Mouse (Mus musculus) midbrain, embryonic 13.5 days (tissue): ENCODE measurements around the gene H2-Oa. TPM values are rescaled to one million over a fixed set of nuclear protein-coding genes. Genes with fewer than 3 reads are reported as not detected.
"Not testable (repeated sequence)": the region's sequence is repeated elsewhere in the genome, so short reads cannot be mapped to it uniquely, and the experiment has no call there.

ENCODE experiments used
- ATAC-seq: fragments of 200-750 bp; cut with Nextera tagmentation; 2 replicates; pipeline ENCODE4 v1.8.0; 2017; ENCODE audit warnings: mild to moderate bottlenecking, moderate TSS enrichment, moderate library complexity
- H3K27ac ChIP-seq: fragments of 300-500 bp; sonication (generic); 2 replicates; pipeline ENCODE4 v1.5.1; 2015; ENCODE audit warnings: inconsistent platforms, mild to moderate bottlenecking, moderate library complexity
- H3K27me3 ChIP-seq: fragments of 300-500 bp; sonication (generic); 2 replicates; pipeline ENCODE4 v1.6.1; 2015; ENCODE audit warnings: mild to moderate bottlenecking, inconsistent platforms
- H3K36me3 ChIP-seq: fragments of 300-500 bp; sonication (generic); 2 replicates; pipeline ENCODE4 v1.6.1; 2015; ENCODE audit warnings: mild to moderate bottlenecking, inconsistent platforms
- H3K4me1 ChIP-seq: fragments of 300-500 bp; sonication (generic); replicated peaks from 2 replicates; pipeline ENCODE4 v1.6.1; 2015; ENCODE audit warnings: inconsistent platforms
- H3K4me2 ChIP-seq: fragments of 300-500 bp; sonication (generic); replicated peaks from 2 replicates; pipeline ENCODE4 v1.6.1; 2015; ENCODE audit warnings: moderate library complexity, mild to moderate bottlenecking, inconsistent platforms
- H3K4me3 ChIP-seq: fragments of 300-500 bp; sonication (generic); replicated peaks from 2 replicates; pipeline ENCODE4 v1.5.1; 2015; ENCODE audit warnings: mild to moderate bottlenecking, inconsistent platforms
- H3K9ac ChIP-seq: fragments of 300-500 bp; sonication (generic); replicated peaks from 2 replicates; pipeline ENCODE4 v1.6.1; 2015; ENCODE audit warnings: mild to moderate bottlenecking, inconsistent platforms
- H3K9me3 ChIP-seq: fragments of 300-500 bp; sonication (generic); 2 replicates; pipeline ENCODE4 v1.6.1; 2016; ENCODE audit warnings: mild to moderate bottlenecking, inconsistent platforms
- WGBS: fragments of 180-500 bp; shearing (Covaris S2); methylation state at CpG from one replicate; pipeline ENCODE4 v1.1.7; 2015; 5-methylcytosine and 5-hydroxymethylcytosine counted together
- polyA plus RNA-seq: library from polyadenylated mRNA; unstranded; fragments of >200 nt; fragmentation: Nextera tagmentation; extraction: Ambion mirVana; gene quantifications from 2 replicates; pipeline ENCODE4 v1.2.1, GENCODE M21; 2015

H2-Oa gene
- polyA plus RNA-seq, 1 experiment from 2014 or later = not detected

DNA sequence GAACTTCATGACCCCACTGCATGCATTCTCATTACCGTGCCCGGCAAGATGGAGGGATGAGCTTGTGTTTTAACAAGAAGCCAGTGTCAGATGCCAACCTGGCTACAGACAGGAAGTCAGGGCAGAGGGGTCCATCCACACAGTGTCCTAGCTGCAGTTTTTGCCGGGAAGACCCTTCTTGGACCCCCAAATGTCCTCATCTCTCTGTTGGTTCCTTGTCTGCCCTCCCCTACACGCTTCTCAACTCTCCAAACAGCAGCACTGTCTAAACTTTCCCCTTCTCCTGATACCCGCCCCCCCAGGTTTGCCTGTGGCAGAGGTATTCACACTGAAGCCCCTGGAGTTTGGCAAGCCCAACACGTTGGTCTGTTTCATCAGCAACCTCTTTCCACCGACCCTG, 45.5 kb downstream of the H2-Oa start:
- Histone ChIP-seq H3K27me3 (peaks cover 61% of the 10 kb centered on the region), H3K27ac (no peak overlapping the region), H3K4me1 (peaks cover 21% of the 10 kb centered on the region), H3K9me3 (no peaks in the 10 kb centered on the region), H3K4me2 (no peak overlapping the region), H3K4me3 (no peak overlapping the region), H3K36me3 (no peaks in the 10 kb centered on the region), H3K9ac (no peak overlapping the region)
- 80% methylated on average over 7 of the region's 7 CpGs for WGBS
- no peak for ATAC-seq

DNA sequence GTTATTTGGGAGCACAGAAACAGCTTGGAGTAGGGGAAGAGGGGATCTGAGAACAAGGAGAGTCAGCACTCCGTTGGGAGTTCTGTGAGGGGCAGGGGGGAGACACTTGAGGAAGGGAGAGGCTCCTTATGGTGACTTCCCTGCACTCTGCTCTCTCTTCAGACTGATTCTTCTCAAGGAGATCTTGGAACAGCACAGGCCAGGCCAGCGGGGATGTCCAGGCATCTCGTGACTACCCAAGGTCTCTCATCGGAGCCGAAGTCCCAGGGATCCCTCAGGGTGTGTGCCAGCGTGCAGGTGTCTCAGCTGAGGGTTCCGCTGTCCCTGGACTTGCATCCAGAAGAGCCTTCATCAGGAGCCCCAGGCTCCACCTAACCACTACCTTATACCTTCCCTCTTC, 46.5 kb downstream of the H2-Oa start:
- Histone ChIP-seq H3K27me3 (peaks cover 61% of the 10 kb centered on the region), H3K4me1 (peaks cover 24% of the 10 kb centered on the region), H3K9me3 (no peaks in the 10 kb centered on the region), H3K4me3 (no peak overlapping the region; the same call in 1 of the 2 replicates), H3K4me2 (no peak overlapping the region), H3K27ac (no peak overlapping the region), H3K9ac (no peak overlapping the region), H3K36me3 (no peaks in the 10 kb centered on the region)
- 84% methylated on average over 7 of the region's 7 CpGs for WGBS
- ATAC-seq = no peak

DNA sequence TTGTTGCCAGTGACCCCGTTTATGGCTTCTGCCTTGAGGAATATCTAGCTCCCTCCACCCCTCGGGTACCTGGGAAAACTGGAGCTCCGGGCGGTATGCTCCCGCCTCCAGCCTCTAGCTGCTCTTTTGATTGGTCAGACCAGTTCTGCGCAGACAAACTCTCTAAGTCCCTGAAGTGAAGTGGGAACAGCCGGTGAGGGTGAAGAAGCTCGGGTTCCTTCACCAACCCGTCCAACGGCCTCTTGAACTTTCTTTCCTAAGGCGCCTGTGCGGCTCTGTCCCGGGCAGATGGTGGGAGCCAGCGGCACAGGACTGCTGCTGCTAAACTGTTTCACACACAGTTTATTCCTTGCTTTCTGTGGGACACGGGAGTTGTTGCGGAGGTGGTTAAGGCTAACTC, 47.3 kb downstream of the H2-Oa start:
- no peak overlapping the region for H3K27ac ChIP-seq
- H3K9me3 ChIP-seq = no peaks in the 10 kb centered on the region
- peaks cover 24% of the 10 kb centered on the region for H3K4me1 ChIP-seq
- peak overlapping the region; percentile 2; the same call in 1 of the 2 replicates for H3K9ac ChIP-seq
- WGBS = 1% methylated on average over 16 of the region's 16 CpGs
- ATAC-seq = no peak
- H3K4me3 ChIP-seq = peak overlapping the region; percentile 28
- peaks cover 61% of the 10 kb centered on the region for H3K27me3 ChIP-seq
- peak overlapping the region; percentile 54 for H3K4me2 ChIP-seq
- no peaks in the 10 kb centered on the region for H3K36me3 ChIP-seq

DNA sequence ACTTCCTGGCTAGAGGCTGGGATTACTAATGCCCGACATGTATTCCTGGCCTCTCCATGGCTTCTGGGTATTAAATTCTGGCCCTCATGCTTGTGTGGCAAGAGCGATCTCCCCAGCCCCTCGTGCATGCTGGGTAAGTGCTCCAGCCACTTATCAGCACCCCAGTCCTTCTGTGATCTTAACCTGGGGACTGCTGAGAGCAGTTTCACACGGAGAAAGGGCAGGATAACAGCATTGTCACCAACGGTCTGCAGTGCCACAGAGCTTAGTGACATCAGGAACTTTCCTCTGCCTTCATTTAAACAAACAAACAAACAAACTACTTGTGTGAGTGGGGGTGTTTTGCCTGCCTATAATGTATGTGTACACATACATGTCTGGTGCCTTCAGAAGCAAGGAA, 48.1 kb downstream of the H2-Oa start:
- Histone ChIP-seq H3K27me3 (peaks cover 61% of the 10 kb centered on the region), H3K27ac (no peak overlapping the region), H3K36me3 (no peaks in the 10 kb centered on the region), H3K4me1 (peaks cover 21% of the 10 kb centered on the region), H3K9me3 (no peaks in the 10 kb centered on the region), H3K4me2 (peak overlapping the region; percentile 54; the same call in 1 of the 2 replicates), H3K4me3 (0 out of 2 replicates have a peak overlapping the region, but pooled peaks have one; percentile 28), H3K9ac (0 out of 2 replicates have a peak overlapping the region, but pooled peaks have one; percentile 6)
- WGBS = 14% methylated on average over 5 of the region's 5 CpGs
- no peak for ATAC-seq

DNA sequence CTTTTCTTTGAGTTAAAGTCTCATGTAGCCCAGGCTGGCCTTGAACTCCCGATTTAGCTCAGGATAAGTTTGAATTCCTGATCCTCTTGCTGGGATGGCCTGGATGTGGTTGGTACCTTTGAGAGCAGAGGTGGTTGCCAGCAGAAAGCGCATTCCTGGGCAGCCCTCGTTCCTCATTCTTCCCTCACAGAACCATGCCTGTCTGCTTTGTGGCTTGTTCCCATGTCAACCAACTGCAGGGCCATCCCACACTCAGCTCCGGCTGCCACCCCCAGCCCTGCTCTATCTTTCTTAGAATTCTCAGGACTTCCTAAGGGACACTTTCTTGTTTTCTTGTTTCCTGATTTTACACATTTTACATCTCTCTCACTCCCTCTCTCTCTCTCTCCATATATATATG, 49.3 kb downstream of the H2-Oa start:
- Histone ChIP-seq H3K9me3 (no peaks in the 10 kb centered on the region), H3K9ac (no peak overlapping the region; the same call in 1 of the 2 replicates), H3K27me3 (peaks cover 55% of the 10 kb centered on the region), H3K36me3 (no peaks in the 10 kb centered on the region), H3K4me3 (no peak overlapping the region), H3K4me1 (peaks cover 18% of the 10 kb centered on the region), H3K27ac (no peak overlapping the region), H3K4me2 (no peak overlapping the region)
- ATAC-seq = no peak
- WGBS = 57% methylated on average over 4 of the region's 4 CpGs

DNA sequence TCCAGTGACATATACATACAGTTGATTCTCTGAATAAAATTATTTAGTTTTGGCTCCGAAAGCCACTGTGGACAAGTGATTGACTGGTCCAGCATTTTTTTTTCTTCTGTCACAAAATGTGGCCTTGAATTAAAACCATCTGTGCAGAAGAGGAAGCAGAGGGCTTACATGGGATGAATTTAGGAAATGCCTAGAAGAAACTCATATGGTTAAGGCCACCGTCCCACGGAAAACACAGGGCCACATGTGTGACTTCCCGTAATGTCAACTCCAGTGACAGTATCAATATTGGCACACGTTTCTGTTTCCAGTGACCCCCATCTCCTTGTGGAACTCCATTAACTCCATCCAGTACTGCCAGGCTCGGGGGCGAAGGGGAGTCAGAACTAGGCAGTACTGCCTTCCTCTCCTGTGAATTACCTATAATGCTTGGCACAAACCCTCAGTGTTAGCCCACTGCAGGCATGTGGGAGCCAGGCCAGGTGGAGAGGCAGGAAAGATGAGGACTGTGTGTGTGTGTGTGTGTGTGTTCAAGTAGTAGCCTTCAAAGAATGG, 50.4 kb downstream of the H2-Oa start:
- Histone ChIP-seq H3K4me2 (no peak overlapping the region), H3K9ac (no peak overlapping the region), H3K36me3 (no peaks in the 10 kb centered on the region), H3K9me3 (no peaks in the 10 kb centered on the region), H3K27me3 (peaks cover 44% of the 10 kb centered on the region), H3K27ac (no peak overlapping the region), H3K4me1 (peaks cover 18% of the 10 kb centered on the region), H3K4me3 (no peak overlapping the region)
- no peak for ATAC-seq
- 89% methylated on average over 7 of the region's 7 CpGs for WGBS

DNA sequence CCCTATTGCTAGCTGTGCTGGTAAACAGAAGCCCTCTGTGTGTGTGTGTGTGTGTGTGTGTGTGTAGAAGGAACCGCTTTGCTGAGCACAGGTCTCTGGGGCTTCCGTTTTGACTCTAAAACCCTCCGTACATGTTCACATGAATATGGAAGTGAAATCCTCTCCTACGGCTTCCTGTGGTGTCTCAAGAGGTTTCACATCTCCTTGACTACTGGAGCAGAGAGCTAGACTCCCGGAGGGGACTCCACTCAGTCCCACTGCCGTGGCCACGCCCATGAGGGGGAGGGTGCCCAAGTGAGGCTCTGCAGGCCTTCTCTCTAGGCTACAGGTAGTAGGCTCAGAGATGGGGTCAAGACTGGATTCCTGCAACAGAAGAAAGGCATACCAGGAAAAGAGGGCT, 50.9 kb downstream of the H2-Oa start, which contains the start of gene H2-DMb2:
H2-DMb2 (plus strand) TSS at position 275 of the 400 bp plus-strand sequence.
- 23% methylated on average over 7 of the region's 7 CpGs for WGBS
- Histone ChIP-seq H3K27ac (no peak within 1 kb of the TSS), H3K4me3 (no peak within 1 kb of the TSS), H3K9me3 (no peaks in the 10 kb centered on the region), H3K9ac (no peak within 1 kb of the TSS), H3K4me2 (no peak within 1 kb of the TSS), H3K27me3 (peaks cover 39% of the 10 kb centered on the region), H3K36me3 (no peaks in the 10 kb centered on the region), H3K4me1 (peaks cover 18% of the 10 kb centered on the region)
- ATAC-seq = no peak

DNA sequence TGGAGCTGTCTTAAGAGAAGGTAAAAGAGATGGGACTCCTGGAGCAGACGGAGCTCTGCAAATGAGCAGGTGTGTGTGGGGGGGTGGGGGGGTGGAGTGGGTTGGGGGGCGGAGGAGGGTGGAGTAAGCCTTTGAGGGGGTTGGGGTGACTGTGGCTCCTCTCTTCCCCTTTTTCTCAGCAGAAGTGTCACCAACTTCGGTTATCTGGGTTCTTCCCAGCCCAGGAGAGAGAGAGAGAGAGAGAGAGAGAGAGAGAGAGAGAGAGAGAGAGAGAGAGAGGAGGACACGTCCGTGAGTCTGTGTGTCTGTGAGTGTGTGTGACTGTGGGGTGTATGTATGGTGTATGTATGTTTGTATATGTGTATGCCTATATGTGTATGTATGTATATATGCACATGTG, 51.3 kb downstream of the H2-Oa start:
- H3K4me1 ChIP-seq = peaks cover 18% of the 10 kb centered on the region
- H3K27ac ChIP-seq = no peak overlapping the region
- H3K27me3 ChIP-seq = peaks cover 35% of the 10 kb centered on the region
- ATAC-seq = no peak
- no peaks in the 10 kb centered on the region for H3K9me3 ChIP-seq
- WGBS = 78% methylated on average over 5 of the region's 5 CpGs
- H3K36me3 ChIP-seq = no peaks in the 10 kb centered on the region
- no peak overlapping the region for H3K9ac ChIP-seq
- no peak overlapping the region for H3K4me3 ChIP-seq
- H3K4me2 ChIP-seq = no peak overlapping the region

DNA sequence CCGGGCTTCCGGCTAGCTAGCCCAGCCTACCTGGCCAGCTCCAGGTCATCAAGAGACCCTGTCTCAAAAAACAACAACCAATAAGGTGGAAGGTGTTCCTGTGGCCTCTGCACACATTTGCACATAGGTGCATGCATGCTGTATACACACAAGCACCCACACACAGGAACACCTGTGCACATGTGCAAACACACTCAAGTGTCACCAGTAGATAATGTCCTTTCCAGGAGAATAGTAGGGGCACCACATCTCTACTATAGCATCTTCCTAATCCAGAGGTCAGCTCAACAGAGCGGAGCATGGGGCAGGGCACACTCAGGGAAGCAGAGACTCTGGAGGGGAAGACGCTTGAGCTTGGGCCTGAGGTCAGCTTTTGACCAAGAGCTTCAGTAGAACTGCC, 52.1 kb downstream of the H2-Oa start:
- not testable (repeated sequence) for H3K9me3 ChIP-seq, H3K4me2 ChIP-seq, H3K36me3 ChIP-seq, H3K27ac ChIP-seq, ATAC-seq, H3K4me3 ChIP-seq, H3K9ac ChIP-seq
- Histone ChIP-seq H3K27me3 (peaks cover 28% of the 10 kb centered on the region), H3K4me1 (peaks cover 13% of the 10 kb centered on the region)
- 90% methylated on average over 4 of the region's 4 CpGs for WGBS

Other genes starting within 250 kb of the H2-Oa start
- 64.0 and 66.9 TPM in 2 replicates for gene Cd320, start 249.2 kb upstream of the H2-Oa start, polyA plus RNA-seq
- not detected in 2 replicates for gene Gm7029, start 218.5 kb upstream of the H2-Oa start, polyA plus RNA-seq
- gene Kifc1, start 201.7 kb upstream of the H2-Oa start, polyA plus RNA-seq = 2.9 and 3.0 TPM in 2 replicates
- gene Platr17, start 187.2 kb upstream of the H2-Oa start, polyA plus RNA-seq = 0.40 and 0.52 TPM in 2 replicates
- gene Daxx, start 182.9 kb upstream of the H2-Oa start, polyA plus RNA-seq = 56.5 and 57.2 TPM in 2 replicates
- 18.1 and 19.6 TPM in 2 replicates for gene Tapbp, start 176.4 kb upstream of the H2-Oa start, polyA plus RNA-seq
- 20.3 TPM in 2 replicates for gene Zbtb22, start 176.4 kb upstream of the H2-Oa start, polyA plus RNA-seq
- 49.8 and 56.9 TPM in 2 replicates for gene Rgl2, start 162.8 kb upstream of the H2-Oa start, polyA plus RNA-seq
- gene Pfdn6, start 152.0 kb upstream of the H2-Oa start, polyA plus RNA-seq = 193 and 195 TPM in 2 replicates
- gene Wdr46, start 151.7 kb upstream of the H2-Oa start, polyA plus RNA-seq = 24.4 and 25.7 TPM in 2 replicates
- 12.4 and 13.6 TPM in 2 replicates for gene B3galt4, start 140.9 kb upstream of the H2-Oa start, polyA plus RNA-seq
- gene Vps52, start 136.5 kb upstream of the H2-Oa start, polyA plus RNA-seq = 66.4 and 69.8 TPM in 2 replicates
- 918 and 949 TPM in 2 replicates for gene Rps18, start 136.3 kb upstream of the H2-Oa start, polyA plus RNA-seq
- 13.5 and 16.0 TPM in 2 replicates for gene H2-K1, start 92.0 kb upstream of the H2-Oa start, polyA plus RNA-seq
- gene Ring1, start 67.7 kb upstream of the H2-Oa start, polyA plus RNA-seq = 20.1 and 24.3 TPM in 2 replicates
- gene H2-Ke6, start 64.3 kb upstream of the H2-Oa start, polyA plus RNA-seq = 80.5 and 91.7 TPM in 2 replicates
- gene Slc39a7, start 60.7 kb upstream of the H2-Oa start, polyA plus RNA-seq = 176 and 180 TPM in 2 replicates
- 57.9 and 62.7 TPM in 2 replicates for gene Rxrb, start 60.5 kb upstream of the H2-Oa start, polyA plus RNA-seq
- gene Col11a2, start 52.9 kb upstream of the H2-Oa start, polyA plus RNA-seq = 2.1 and 2.5 TPM in 2 replicates
- 13.1 and 15.3 TPM in 2 replicates for gene H2-DMa, start 27.2 kb downstream of the H2-Oa start, polyA plus RNA-seq
- gene Brd2, start 30.3 kb downstream of the H2-Oa start, polyA plus RNA-seq = 128 and 147 TPM in 2 replicates
- 0.14 and 0.32 TPM in 2 replicates for gene H2-DMb2, start 51.0 kb downstream of the H2-Oa start, polyA plus RNA-seq
- 0.43 TPM in 1 of 2 replicates, not detected in the other for gene H2-DMb1, start 60.7 kb downstream of the H2-Oa start, polyA plus RNA-seq
- 0.46 and 0.57 TPM in 2 replicates for gene Tap1, start 95.2 kb downstream of the H2-Oa start, polyA plus RNA-seq
- gene Psmb9, start 95.4 kb downstream of the H2-Oa start, polyA plus RNA-seq = 0.73 and 1.5 TPM in 2 replicates
- gene Psmb8, start 105.4 kb downstream of the H2-Oa start, polyA plus RNA-seq = 1.5 and 2.4 TPM in 2 replicates
- gene Tap2, start 111.2 kb downstream of the H2-Oa start, polyA plus RNA-seq = 0.50 and 0.55 TPM in 2 replicates
- gene H2-Ob, start 146.6 kb downstream of the H2-Oa start, polyA plus RNA-seq = not detected in 2 replicates
- 1.7 and 2.1 TPM in 2 replicates for gene H2-Ab1, start 165.3 kb downstream of the H2-Oa start, polyA plus RNA-seq
- gene H2-Aa, start 195.5 kb downstream of the H2-Oa start, polyA plus RNA-seq = 0.28 and 0.41 TPM in 2 replicates
- gene H2-Eb1, start 213.5 kb downstream of the H2-Oa start, polyA plus RNA-seq = 1.7 and 2.1 TPM in 2 replicates
- 0.12 TPM in 1 of 2 replicates, not detected in the other for gene H2-Eb2, start 233.3 kb downstream of the H2-Oa start, polyA plus RNA-seq